Mouse (Mus musculus): ENCODE results near the gene Ttc13. TPM values are rescaled to one million over a fixed set of nuclear protein-coding genes. Genes with fewer than 3 reads are reported as not detected.
A peak's percentile ranks its signal among the peaks of the same experiment; 100 is the strongest.

The Ttc13 gene
- total RNA-seq, 2 experiments from 2014 or later: 36.7 to 38.6 TPM

DNA sequence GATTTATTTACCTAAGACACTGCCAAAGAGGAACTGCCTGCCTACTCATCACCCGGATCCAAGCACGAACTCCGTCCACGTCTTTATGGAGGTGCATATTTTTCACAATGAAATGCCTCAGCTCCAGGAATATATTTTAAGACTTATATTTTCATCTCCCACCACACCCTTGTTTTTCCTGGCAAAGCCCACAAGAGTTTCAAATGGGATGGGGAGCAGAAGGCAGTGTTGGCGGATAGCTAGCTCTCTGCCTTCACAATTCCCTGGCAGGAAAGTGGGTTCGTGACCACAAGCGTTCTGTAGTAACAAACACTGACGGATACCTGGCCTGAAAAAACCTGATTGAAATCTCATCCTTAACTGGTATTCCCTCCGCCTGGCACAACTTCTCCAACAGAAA is 60.0 kb downstream of the Ttc13 start:
- DNase-seq (ENCODE audit: low spot score in 2 of 2): peak; percentile 56 to 71

DNA sequence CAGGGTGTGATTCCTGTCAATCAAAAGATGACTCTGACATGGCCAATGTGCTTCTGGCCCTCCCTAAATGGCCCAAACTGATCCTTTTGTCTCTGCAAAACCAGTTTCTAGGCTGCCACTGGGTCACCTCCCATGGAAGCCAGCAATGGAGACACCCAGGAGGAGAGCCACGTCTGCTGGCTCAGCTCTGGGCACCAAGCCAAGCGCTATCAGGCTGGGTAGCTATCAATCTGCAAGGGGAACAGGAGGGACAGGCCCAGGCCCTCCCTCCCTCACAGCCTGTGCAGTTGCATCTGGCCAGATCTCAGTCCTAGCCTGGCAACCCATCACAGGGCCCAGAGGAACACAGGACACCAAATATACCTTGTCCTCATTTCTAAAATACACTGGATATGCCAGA is 63.4 kb downstream of the Ttc13 start:
- DNase-seq (ENCODE audit: low spot score in 2 of 2): peak in 1 of 2 experiments; percentile 29

DNA sequence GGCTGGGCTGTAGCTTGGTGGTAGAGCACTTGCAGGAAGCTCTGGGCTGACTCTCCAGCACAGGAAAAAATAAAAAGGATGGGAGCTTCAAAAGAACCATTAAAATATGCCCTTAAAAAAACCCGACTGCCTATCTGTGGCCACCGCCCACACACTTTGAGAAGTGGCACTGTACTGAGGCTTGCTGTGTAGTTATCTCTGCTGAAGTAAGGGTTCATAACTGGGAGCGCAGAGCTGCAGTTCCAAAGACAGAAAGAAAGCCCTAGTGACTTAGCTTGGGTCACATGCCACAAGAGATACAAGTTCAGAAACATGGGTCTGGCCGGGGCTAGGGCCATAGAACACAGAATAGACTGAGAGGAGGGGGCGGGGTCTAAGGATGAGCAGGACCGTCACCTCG is 63.8 kb downstream of the Ttc13 start:
- DNase-seq (ENCODE audit: low spot score in 2 of 2): no peak

DNA sequence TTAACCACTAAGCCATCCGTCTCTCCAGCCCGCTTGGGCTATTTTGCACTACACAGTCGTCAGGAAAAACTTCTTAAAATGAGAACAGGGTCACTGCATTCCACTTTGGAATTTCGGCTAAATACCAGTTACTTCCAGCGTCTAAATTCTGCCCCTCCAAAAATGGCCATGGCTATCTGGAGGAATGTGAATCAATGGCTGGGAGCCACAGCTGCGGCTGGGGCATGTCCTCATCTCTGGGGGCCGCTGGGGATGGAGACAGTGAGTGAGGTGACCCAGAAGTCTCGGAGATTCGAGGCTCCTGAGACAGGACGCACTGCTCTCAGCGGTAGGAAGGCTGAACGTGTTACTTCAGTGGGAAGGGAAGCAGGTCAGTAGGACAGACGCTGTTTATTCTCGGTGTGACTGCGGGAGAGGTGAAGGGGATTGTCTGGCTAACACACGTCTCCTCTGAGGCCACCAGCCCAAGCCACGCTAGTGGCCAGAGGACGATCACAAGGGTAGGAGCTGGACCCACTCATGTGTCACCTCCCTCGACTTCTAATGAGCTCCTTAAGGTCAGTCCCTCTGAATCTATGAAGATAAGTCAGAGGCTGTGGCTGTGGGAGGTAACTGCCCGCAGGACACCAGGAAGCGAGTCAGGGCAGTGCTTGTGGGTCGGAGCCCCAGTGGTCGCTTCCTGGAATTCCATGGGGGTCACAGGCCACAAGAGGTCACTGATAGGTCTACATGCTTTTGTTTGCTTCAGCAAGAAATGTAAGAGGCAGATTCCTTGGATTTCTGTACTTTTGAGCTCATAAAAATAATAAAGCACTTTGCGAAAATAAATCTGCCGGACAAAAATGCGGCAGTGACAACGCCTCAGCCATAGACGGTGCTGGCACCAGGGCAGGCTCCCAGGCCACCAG is 68.0 kb downstream of the Ttc13 start:
- DNase-seq (ENCODE audit: low spot score in 2 of 2): no peak

DNA sequence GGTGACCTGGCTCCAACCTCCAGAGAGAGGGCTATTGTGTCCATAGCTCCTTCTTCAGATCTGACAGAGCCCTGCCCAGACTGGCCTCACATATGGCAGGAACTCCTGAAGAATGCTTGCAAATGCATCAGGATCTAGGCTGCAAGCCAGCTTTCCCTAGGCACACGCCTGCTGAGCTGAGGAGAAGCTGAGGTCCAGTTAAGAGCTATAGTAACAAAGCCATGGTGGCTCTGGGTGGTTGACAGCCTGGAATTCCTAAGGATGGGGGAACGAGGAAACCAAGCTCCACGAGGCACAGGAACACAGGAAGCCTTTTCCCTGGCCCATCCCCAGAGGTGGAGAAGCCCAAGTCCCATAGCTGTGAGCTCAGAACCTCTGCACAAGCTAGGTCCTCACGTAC is 69.2 kb downstream of the Ttc13 start:
- DNase-seq (ENCODE audit: low spot score in 2 of 2): no peak

DNA sequence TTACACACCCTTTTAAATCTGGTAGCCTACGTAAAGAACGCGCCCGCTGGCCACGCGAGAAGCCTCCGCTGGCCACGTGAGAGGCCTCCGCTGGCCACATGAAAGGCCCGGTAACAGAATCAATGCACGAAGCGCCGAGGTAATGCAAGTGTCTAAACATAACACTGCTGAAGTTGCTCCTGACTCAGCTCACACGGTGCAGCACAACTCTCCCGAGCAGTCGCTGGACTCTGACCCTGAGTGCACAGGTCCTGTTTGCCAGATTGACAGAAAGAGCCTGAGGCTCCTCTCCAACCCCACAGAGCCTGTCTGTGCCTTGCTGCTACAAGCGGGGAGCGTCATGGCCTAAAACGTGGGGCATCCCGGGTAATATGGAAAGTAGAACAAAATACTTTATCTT is 70.0 kb downstream of the Ttc13 start:
- DNase-seq (ENCODE audit: low spot score in 2 of 2): no peak

DNA sequence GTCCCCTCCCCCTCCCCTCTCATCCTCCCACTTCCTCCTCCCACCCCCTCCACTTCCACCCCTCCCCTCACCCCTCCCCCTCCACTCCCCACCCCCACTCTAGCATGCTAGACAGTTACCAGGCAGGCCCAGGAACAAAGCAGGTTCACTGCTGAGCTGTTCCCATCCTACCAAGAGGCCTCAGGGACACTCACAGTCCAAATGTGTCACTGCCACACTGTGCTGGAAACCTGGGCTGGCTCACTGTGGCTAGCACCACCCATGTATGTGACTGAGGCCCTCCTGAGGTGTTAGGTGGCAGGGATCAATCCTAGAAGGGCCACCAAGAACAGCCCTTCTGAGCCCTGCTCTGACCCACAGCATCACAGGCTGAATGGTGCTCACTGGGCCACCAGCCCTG is 73.5 kb downstream of the Ttc13 start:
- no peak for DNase-seq (ENCODE audit: low spot score in 2 of 2)

DNA sequence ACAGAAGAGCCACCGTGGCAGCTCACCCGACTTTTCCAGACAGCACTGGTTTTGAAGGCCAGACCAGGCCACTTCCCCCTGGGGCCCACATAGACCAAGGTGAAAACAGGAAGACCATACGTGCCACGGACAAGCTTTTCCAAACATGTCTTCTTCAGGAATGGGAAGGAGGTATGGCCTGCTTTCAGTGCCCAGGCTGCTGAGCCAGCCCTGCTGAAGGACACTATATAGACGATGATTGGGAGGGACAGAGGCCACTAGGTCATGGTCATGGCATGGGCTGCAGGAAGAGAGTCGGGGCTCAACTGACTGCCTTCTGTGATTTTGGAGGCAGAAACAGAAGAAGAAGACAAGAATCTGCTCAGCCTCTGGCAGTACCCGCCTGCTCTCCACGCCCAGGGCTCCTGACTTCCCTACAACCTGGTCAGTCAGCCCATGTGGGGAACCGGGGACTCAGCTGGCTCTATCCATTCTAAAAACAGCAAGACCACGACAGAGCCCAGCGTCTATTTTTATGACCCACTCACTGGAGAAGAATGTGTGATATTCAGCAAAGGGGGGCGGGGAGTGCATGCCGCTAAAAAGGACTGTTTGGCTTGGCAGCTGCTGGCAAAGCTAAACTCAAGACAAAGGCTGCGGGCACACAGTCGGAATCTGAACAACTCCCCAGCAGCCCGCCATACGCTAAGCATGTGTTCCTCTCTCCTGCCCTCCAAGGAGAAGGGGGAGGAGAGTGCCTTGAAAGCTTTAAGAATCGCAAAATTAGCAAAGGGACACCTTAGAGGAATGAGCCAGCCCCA is 78.0 kb downstream of the Ttc13 start:
- peak; percentile 55 to 77 for DNase-seq (ENCODE audit: low spot score in 2 of 2)

DNA sequence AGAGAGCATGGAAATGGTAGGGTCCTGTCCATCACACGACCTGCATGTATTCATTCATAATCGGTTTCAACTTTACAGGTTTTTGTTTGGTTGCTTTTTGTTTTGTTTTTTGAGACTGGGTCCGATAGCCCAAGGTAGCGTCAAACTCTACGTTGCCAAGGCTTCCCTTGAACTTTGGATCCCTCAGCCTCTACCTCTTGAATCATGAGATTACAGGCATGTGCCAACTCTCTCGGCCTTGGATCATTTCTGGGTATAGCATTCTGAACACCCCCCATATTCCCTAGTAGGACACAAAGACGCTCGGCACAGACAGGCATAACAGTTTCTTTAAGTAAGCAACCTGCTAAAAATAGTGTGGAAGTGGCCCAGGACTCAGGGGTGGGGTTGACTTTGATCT is 80.2 kb downstream of the Ttc13 start:
- DNase-seq (ENCODE audit: low spot score in 2 of 2): no peak

DNA sequence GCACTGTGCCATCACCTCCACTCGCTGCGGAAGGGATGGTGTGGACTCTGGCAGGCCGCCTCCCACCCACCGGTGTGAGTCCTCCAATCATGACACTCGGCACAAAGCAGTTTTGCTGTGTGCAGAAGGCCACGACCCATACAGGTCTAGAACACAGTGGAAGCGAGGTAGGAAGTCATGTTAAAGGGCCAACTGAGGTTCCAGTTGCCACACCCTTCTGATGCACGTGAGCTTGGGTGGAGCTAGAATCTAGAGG is 86.6 kb downstream of the Ttc13 start:
- DNase-seq (ENCODE audit: low spot score in 2 of 2): no peak

DNA sequence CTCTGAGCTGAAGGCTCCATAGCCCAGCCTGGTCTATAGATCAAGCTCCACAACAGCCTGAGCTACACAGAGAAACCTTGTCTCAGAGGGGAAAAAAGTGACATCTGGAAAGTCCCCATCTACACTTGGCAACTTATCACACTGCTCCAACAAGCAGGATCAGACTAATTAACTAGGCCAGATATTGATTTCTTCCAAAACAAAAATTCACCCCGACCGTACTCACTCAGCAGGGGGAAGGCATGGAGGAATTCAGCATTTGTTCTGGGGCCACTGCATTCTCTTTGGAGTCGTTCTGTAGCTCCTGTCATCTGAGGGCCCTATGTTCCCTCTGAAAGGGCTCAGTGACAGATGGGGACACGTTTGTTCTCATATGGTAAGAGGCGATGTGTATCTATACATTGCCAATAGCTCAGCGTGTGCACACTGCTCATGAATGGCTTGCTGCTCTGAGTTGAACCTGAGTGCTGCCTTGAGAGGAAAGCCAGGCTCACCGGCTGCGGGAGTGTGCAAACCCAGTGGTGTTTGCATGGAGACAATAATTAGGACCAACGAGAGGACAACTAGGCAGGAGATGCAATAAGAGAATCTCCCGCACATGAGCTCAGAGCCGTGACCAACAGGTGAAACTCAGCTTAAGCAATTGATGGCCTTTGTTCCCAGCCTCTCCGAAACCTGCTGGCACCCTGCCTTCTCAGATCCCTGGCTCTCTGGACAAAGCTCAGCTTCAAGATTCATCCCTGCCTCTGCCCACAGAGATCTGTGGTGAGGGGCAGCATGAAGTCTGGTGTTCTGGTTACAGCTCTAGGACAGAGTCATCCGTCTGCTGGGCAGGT is 87.2 kb downstream of the Ttc13 start:
- no peak for DNase-seq (ENCODE audit: low spot score in 2 of 2)

DNA sequence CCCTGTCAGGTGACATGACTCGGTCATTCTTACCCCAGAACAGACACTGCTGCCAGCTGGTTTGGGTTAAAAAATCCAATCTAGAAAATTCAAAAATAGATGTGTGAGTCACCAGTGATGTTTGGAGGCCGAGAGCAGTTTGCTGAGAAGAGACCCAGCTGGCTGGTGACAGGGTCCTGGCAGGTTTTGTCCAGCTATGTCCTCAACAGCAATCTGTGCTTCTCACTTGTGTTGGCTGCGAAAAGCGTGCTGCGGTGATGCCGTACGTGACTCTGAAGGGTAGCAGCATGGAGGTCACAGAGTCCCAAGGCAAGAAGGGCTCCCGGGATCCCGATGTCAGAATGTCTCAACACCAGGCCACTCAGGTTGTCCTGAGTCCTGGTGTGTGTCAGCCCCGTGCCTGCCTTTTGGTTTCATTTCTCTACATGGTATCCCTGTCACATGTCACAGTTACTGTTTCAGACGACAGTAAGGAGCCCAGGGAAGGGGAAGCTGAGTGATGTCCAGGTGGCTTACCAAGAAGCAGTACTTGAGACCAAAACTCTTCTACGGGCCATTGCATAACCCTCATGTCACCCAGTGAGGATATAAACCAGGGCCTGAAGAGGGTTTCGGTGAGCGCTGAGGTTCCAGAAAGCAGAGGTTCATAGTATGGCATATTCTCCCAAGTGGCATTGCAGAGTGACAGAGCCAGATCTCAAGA is 88.6 kb downstream of the Ttc13 start:
- peak; percentile 44 to 59 for DNase-seq (ENCODE audit: low spot score in 2 of 2)

DNA sequence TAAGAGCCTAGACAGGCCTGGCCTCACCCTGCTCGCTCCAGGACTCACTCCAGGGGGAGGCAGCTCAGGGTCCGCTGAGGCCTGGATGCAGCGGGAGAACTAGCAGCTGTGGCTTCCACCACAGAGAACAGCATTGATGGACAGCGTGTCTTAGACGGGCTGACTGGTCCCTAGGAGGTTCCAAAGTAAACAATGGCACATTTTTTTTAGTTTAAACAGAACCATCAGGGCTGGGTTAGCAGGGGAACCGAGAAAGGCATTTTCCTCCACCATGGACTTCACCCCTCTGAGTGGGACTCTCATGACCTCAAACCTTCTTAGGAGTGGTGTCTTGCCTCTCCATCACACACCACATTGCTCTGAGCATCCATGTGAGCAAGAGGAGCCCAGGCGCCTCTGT is 89.8 kb downstream of the Ttc13 start:
- no peak for DNase-seq (ENCODE audit: low spot score in 2 of 2)

DNA sequence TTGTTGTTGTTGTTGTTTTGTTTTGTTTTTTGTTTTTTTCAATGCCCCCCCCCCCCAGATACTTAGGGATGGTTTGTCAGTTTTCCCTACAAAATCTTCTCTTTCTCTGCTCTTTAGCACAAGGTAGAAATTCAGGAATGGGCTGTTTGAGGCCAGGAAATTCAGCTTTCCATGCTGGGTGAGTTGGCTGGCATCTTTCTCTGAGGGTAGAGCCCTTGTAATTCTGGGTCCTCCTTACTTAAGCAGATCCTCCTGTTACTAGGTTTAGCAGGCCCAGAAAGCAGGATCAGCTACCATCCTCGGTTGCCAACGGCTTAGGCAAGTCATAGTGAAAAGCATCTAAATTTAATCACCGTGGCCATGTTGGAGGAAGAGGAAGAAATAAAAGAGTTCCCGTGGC is 90.9 kb downstream of the Ttc13 start:
- DNase-seq (ENCODE audit: low spot score in 2 of 2): peak in 1 of 2 experiments; percentile 20

DNA sequence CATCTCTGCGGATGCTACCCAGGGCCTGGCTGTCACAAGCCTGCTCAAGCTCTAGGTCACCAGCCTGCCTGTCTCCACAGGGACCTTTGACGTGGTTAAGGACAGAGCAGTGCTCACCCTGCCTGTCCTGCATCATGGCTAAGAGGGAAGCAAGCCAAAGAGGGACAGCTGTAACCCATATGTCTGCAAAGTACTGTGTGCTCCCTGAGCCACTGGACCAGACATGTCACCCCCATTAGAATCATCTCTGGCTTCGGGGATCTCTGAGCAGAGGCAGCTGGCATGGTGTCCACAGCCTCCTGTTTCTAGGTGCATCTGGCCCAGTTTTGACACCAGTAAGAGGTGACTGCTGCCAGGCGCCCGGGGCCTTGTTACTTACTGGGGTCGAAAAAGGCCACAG is 91.3 kb downstream of the Ttc13 start:
- no peak for DNase-seq (ENCODE audit: low spot score in 2 of 2)

DNA sequence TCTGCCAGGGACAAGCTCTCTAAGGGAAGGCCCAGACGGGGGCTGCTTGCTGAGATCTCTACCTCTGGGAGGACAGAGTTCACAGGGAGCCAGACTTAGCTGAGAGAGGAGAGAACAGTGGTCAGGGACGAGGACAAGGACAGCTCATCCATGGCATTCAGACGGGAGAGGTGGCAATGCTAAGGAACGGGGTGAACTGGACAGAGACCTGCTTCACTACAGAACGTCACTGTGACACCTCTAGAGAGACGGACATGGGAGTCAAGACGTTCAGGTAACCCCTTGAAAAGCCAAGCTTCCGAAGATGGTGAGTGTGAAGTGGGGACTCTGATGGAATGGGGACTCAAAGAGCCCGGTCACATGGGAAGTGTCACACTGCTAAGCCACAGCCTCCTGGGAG is 95.5 kb downstream of the Ttc13 start:
- no peak for DNase-seq (ENCODE audit: low spot score in 2 of 2)

Other genes with a start within 250 kb of the Ttc13 start
- 10 to 100 TPM; 35.4 to 37.7 TPM for gene Cog2, start 201.2 kb downstream of the Ttc13 start, total RNA-seq (2021)
- gene Agt, start 152.3 kb downstream of the Ttc13 start, total RNA-seq (2021): 10 to 100 TPM; 13.2 to 14.8 TPM
- gene Capn9, start 145.9 kb downstream of the Ttc13 start, total RNA-seq (2021): not detected
- gene 2310022B05Rik, start 58.6 kb downstream of the Ttc13 start, total RNA-seq (2021): 10 to 100 TPM; 56.4 to 66.5 TPM
- 10 to 100 TPM; 10.3 to 12.8 TPM for gene Arv1, start 156 bp upstream of the Ttc13 start, total RNA-seq (2021)
- under 1 TPM; 0.49 to 0.53 TPM for gene Fam89a, start 29.8 kb upstream of the Ttc13 start, total RNA-seq (2021)
- 1 to 10 TPM; 1.5 to 2.2 TPM for gene Trim67, start 71.1 kb upstream of the Ttc13 start, total RNA-seq (2021)
- 10 to 100 TPM; 57.4 to 63.2 TPM for gene Gnpat, start 141.1 kb upstream of the Ttc13 start, total RNA-seq (2021)
- 10 to 100 TPM; 19.5 to 23.3 TPM for gene 2810004N23Rik, start 141.1 kb upstream of the Ttc13 start, total RNA-seq (2021)
- gene Exoc8, start 175.7 kb upstream of the Ttc13 start, total RNA-seq (2021): 10 to 100 TPM; 33.4 to 34.2 TPM
- 10 to 100 TPM; 13.0 to 13.5 TPM for gene Sprtn, start 175.9 kb upstream of the Ttc13 start, total RNA-seq (2021)
- gene Egln1, start 227.3 kb upstream of the Ttc13 start, total RNA-seq (2021): 10 to 100 TPM; 61.4 to 69.5 TPM